Mouse (Mus musculus) spleen, postnatal 10 days (tissue): ENCODE data around the gene Cacna2d1.

Experiments used
- DNase-seq, 2 experiments: peaks; one replicate each; pipeline ENCODE4 v3.0.0; 2021 to 2022; ENCODE audit warnings: low spot score in 2 of 2

The Cacna2d1 gene

GRCm38 (mm10) chr5:16155375-16156284 lies 221.1 kb downstream of the Cacna2d1 start:
- no peak for DNase-seq

GRCm38 (mm10) chr5:16163270-16163669 lies 228.8 kb downstream of the Cacna2d1 start:
- DNase-seq, result no peak

GRCm38 (mm10) chr5:16166117-16166867 lies 231.8 kb downstream of the Cacna2d1 start:
- DNase-seq, result no peak

GRCm38 (mm10) chr5:16166868-16167267 lies 232.4 kb downstream of the Cacna2d1 start:
- no peak for DNase-seq

GRCm38 (mm10) chr5:16181041-16181440 lies 246.6 kb downstream of the Cacna2d1 start:
- no peak for DNase-seq

- DNase-seq, result no peak
Measured at GRCm38 (mm10) chr5:16184064-16184463, 249.6 kb downstream of the Cacna2d1 start.

GRCm38 (mm10) chr5:16187931-16188330 lies 253.4 kb downstream of the Cacna2d1 start:
- DNase-seq, result no peak

- no peak for DNase-seq
Measured at GRCm38 (mm10) chr5:16189878-16190277, 255.4 kb downstream of the Cacna2d1 start.

GRCm38 (mm10) chr5:16191165-16191564 lies 256.7 kb downstream of the Cacna2d1 start:
- no peak for DNase-seq

- no peak for DNase-seq
Measured at GRCm38 (mm10) chr5:16199816-16200215, 265.3 kb downstream of the Cacna2d1 start.

GRCm38 (mm10) chr5:16221960-16222359 lies 287.5 kb downstream of the Cacna2d1 start:
- no peak for DNase-seq

GRCm38 (mm10) chr5:16225359-16225758 lies 290.9 kb downstream of the Cacna2d1 start:
- no peak for DNase-seq

GRCm38 (mm10) chr5:16229384-16229783 lies 294.9 kb downstream of the Cacna2d1 start:
- DNase-seq, result no peak

- no peak for DNase-seq
Measured at GRCm38 (mm10) chr5:16231477-16231876, 297.0 kb downstream of the Cacna2d1 start.

GRCm38 (mm10) chr5:16234891-16235290 lies 300.4 kb downstream of the Cacna2d1 start:
- DNase-seq, result no peak

GRCm38 (mm10) chr5:16235864-16236263 lies 301.4 kb downstream of the Cacna2d1 start:
- no peak for DNase-seq

GRCm38 (mm10) chr5:16236608-16237007 lies 302.1 kb downstream of the Cacna2d1 start:
- DNase-seq, result no peak

- no peak for DNase-seq
Measured at GRCm38 (mm10) chr5:16237972-16238371, 303.5 kb downstream of the Cacna2d1 start.

GRCm38 (mm10) chr5:16240255-16240654 lies 305.8 kb downstream of the Cacna2d1 start:
- DNase-seq, result no peak

- no peak for DNase-seq
Measured at GRCm38 (mm10) chr5:16243599-16243998, 309.1 kb downstream of the Cacna2d1 start.

- DNase-seq, result no peak
Measured at GRCm38 (mm10) chr5:16252738-16253513, 318.4 kb downstream of the Cacna2d1 start.

- DNase-seq, result no peak
Measured at GRCm38 (mm10) chr5:16253768-16254167, 319.3 kb downstream of the Cacna2d1 start.
